Mouse (Mus musculus) lung, adult 2 months (tissue): ENCODE results near the gene Wasf3. TPM values are rescaled to one million over a fixed set of nuclear protein-coding genes. Genes with fewer than 3 reads are reported as not detected.
"Not testable (repeated sequence)": the region's sequence is repeated elsewhere in the genome, so short reads cannot be mapped to it uniquely, and the experiment has no call there.

ENCODE experiments used
- DNase-seq: peaks from one replicate; pipeline ENCODE4 v3.0.0; 2022
- H3K4me1 ChIP-seq: fragments of 200-500 bp; 2 replicates; pipeline ENCODE4 v1.6.1; 2011; ENCODE audit warnings: low read length; ENCODE audit not compliant: control insufficient read depth, insufficient read depth
- H3K4me3 ChIP-seq: fragments of 200-500 bp; replicated peaks from 2 replicates; pipeline ENCODE3; 2011; ENCODE audit warnings: low read depth, mild to moderate bottlenecking, control low read depth, low read length; ENCODE audit errors: extremely low read depth
- CTCF ChIP-seq: fragments of 200-500 bp; IDR thresholded peaks from 2 replicates; pipeline ENCODE4 v1.5.1; 2011; ENCODE audit warnings: mild to moderate bottlenecking, low read length, control low read depth; ENCODE audit not compliant: insufficient read depth
- POLR2A ChIP-seq: fragments of 200-500 bp; IDR thresholded peaks from 2 replicates; pipeline ENCODE4 v1.6.1; 2011; ENCODE audit warnings: low read depth, mild to moderate bottlenecking, control low read depth, low read length, borderline replicate concordance; ENCODE audit errors: extremely low read depth
- WGBS: fragments of 180-500 bp; shearing (Covaris S2); methylation state at CpG from one replicate; pipeline ENCODE4 v1.1.7; 2018; 5-methylcytosine and 5-hydroxymethylcytosine counted together
- polyA plus RNA-seq: library from polyadenylated mRNA; depleted of rRNA; stranded (reverse); fragments of >200 nt; gene quantifications from 2 replicates; pipeline ENCODE4 v1.2.3, GENCODE M21; 2012

The Wasf3 gene
- polyA plus RNA-seq, 1 experiment: 9.2 TPM

GRCm38 (mm10) chr5:146394563-146394962 lies 9.8 kb downstream of the Wasf3 start:
- Histone ChIP-seq H3K4me1 (no peaks in the 10 kb centered on the region), H3K4me3 (no peak overlapping the region)
- WGBS: 87% methylated on average over 7 of the region's 7 CpGs
- DNase-seq: no peak
- no peak for TF ChIP-seq CTCF

DNA sequence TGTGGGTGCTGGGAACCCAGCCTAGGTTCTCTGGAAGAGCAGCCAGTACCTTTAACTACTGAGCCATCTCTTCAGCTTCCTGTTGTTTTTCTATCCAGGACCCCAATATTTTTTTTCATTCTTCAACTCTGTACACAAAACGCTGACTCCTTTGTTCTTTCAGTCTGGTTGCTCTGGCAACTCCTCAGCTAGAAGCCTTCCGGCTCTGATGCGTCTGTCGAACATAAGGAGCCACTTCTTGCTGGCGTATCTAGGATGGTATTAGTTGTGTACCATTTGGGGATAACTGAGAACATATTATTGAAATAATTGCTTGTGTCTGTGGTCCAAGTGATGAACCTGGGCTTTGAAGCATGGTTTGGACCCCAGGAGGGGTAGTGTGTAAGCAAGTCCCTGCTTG lies 12.5 kb downstream of the Wasf3 start:
- WGBS: 48% methylated on average over 5 of the region's 5 CpGs
- no peak for DNase-seq
- TF ChIP-seq POLR2A (no peak), CTCF (no peak)
- Histone ChIP-seq H3K4me3 (no peak overlapping the region), H3K4me1 (no peaks in the 10 kb centered on the region; the same call in 1 of the 2 replicates)

DNA sequence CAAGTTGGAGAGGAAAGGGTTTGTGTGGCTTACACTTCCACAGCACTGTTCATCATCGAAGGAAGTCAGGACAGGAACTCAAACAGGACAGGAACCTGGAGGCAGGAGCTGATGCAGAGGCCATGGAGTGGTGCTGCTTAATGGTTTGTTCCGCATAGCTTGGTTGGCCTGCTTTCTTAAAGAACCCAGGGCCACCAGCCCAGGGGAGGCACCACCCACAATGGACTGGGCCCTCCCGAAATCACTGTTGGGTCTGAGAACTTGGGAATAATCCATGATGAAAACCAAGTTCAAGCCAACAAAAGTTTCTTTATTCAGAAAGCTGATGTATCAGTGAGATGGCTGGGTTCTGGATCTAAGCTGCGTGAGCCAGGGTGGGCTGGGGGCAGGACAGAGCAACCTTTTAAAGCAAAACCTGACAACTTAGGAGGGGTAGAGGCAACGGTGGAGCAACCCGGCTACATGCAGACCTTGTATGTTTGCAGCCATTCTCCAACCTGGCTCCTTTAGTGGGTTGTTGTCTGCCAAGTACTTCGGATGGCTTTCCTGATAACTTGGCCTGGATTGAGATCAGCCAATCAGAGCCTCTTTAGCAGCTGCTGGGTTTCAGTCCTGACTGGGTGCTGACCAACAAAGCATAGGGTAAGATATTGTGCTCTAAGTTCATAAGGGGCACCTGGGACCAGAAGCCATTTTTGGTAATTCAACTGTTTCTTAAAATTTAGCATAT lies 13.8 kb downstream of the Wasf3 start:
- 75% methylated on average over 7 of the region's 7 CpGs for WGBS
- Histone ChIP-seq H3K4me1 (no peaks in the 10 kb centered on the region; the same call in 1 of the 2 replicates), H3K4me3 (no peak overlapping the region)
- no peak for DNase-seq
- TF ChIP-seq CTCF: no peak
- TF ChIP-seq POLR2A: no peak

- DNase-seq: peak; percentile 13
- WGBS: 67% methylated on average over 6 of the region's 6 CpGs
- not testable (repeated sequence) for H3K4me1 ChIP-seq, H3K4me3 ChIP-seq
Observed at GRCm38 (mm10) chr5:146401012-146401411, 16.2 kb downstream of the Wasf3 start.

DNA sequence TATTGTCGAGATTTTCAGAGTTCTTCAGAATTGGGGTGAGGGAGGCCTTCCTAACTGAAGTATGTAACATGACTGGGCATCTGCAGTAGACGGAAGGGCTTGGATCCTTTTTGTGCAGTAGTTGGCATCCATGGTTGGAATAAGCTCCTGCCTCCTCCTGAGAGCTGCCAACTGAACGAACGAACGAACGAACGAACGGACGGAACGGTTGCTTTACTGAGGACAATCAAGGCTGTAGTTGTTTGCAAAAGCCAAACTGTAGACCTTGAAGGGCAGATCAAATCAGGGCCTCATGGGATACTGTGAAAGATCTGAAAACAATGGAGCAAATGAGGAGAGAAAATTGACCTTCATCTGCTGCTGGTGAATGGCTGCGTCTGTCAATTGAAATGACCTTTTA lies 17.5 kb downstream of the Wasf3 start:
- no peak overlapping the region for H3K4me3 ChIP-seq
- TF ChIP-seq CTCF: no peak
- no peak for TF ChIP-seq POLR2A
- H3K4me1 ChIP-seq: no peaks in the 10 kb centered on the region; the same call in 1 of the 2 replicates
- WGBS: 67% methylated on average over 11 of the region's 11 CpGs
- no peak for DNase-seq

DNA sequence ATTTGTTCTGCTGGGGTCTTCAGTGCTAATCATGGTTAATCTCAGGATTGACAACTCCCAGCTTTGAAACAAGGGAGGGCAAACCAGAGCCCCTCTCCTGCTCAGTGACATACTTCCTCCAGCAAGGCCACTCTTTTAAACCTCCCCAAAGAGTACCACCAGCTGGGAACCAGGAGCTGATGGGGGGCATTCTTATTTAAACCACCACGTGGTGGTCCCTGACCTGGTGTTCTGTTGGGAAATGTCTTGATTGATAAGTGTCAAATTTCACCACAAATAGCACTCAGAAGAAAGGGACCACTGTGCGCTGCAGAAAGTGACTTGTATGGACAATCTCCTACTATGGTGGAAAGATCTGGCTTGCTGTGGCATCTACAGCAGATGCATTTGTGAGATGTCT lies 19.1 kb downstream of the Wasf3 start:
- 51% methylated on average over 2 of the region's 2 CpGs for WGBS
- H3K4me1 ChIP-seq: no peaks in the 10 kb centered on the region; the same call in 1 of the 2 replicates
- no peak overlapping the region for H3K4me3 ChIP-seq
- TF ChIP-seq POLR2A (no peak), CTCF (no peak)
- no peak for DNase-seq

GRCm38 (mm10) chr5:146406133-146406532 lies 21.3 kb downstream of the Wasf3 start:
- 98% methylated on average over 1 of the region's 1 CpGs for WGBS
- no peaks in the 10 kb centered on the region; the same call in 1 of the 2 replicates for H3K4me1 ChIP-seq
- TF ChIP-seq CTCF: no peak
- DNase-seq: no peak
- no peak overlapping the region for H3K4me3 ChIP-seq

DNA sequence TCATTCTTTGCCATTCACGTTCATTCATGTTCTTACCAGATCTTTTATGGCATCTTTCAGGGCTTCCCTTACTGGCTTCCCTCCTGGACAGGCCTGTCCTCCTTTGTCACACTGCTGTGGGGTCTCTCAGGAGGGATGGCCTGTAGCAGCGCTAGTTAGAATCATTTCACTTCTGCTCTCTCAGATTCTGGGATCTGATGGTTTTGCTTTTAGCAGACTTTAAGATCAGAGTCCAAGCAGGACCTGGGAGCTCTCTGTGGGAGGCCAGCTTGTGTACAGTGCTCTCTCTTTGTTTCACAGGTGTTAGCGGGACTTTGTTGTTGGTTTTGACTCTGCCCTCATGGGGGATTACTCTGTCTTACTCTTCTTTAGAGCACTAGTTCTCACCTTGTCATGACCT lies 23.0 kb downstream of the Wasf3 start:
- 58% methylated on average over 3 of the region's 3 CpGs for WGBS
- Histone ChIP-seq H3K4me1 (no peaks in the 10 kb centered on the region), H3K4me3 (no peak overlapping the region)
- no peak for DNase-seq
- TF ChIP-seq POLR2A (no peak), CTCF (no peak)

- 72% methylated on average over 8 of the region's 8 CpGs for WGBS
- no peaks in the 10 kb centered on the region for H3K4me1 ChIP-seq
- DNase-seq: no peak
- H3K4me3 ChIP-seq: no peak overlapping the region
- TF ChIP-seq CTCF (no peak), POLR2A (no peak)
Observed at GRCm38 (mm10) chr5:146408604-146409003, 23.8 kb downstream of the Wasf3 start.

GRCm38 (mm10) chr5:146410821-146411220 lies 26.0 kb downstream of the Wasf3 start:
- no peak for DNase-seq
- no peak overlapping the region for H3K4me3 ChIP-seq
- 83% methylated on average over 4 of the region's 4 CpGs for WGBS
- TF ChIP-seq CTCF (no peak), POLR2A (no peak)
- peaks cover 3% of the 10 kb centered on the region; the same call in 1 of the 2 replicates for H3K4me1 ChIP-seq

- DNase-seq: no peak
- WGBS: 59% methylated on average over 15 of the region's 15 CpGs
- H3K4me1 ChIP-seq: peaks cover 3% of the 10 kb centered on the region; the same call in 1 of the 2 replicates
- no peak for TF ChIP-seq CTCF
- no peak for TF ChIP-seq POLR2A
- no peak overlapping the region for H3K4me3 ChIP-seq
Observed at GRCm38 (mm10) chr5:146412743-146413430, 28.1 kb downstream of the Wasf3 start.
